Comparison of ENCODE assay signal across 25 mouse cellular contexts in the genomic region with DNA sequence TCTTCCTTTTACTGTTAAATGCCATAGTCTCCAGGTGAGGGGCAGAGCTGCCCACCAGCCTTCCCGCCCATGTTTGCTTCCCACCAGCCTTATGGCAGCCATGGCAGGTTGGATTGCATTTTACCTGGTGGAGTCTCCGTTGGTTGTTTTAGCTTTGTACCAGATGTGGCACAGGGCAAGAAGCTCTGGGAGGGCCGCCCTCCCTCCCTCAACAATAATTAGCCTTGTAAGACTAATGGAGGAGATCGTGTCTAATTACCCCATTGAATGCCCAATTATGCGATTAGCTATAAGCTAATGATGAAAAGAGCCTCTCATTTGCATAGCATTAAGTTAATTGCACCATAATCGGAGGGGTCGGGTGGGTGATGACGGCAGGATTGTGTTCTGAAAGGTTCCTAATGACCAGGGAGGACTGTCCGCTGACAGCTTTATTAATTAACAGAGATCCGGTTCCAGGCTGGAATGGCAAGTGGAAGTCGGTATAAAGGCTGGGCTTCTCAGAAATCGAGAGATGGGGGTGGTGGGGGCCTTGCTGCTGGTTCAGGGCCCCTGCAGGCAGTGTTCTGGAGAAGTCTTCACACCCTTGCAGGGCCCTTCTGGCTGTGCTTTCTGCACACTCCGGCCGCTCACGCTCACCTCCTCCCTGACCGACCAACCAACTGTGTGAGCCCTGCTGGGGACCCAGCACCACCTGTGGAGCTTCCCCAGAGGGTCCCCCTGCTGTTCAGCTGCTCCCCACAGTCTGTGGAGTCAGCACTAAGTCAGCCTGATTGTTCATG. TPM values are rescaled to one million over a fixed set of nuclear protein-coding genes. Genes with fewer than 3 reads are reported as not detected.
DNase-seq lines count a peak whose midpoint lies in the region; ATAC-seq lines count a peak whose summit lies in the region.
"Had no signal": no experiment of that assay in that cellular context is flagged by ENCODE, and none has a peak within 500 bp of the region (broad histone marks: within the 10 kb centered on the region; RNA-seq: fewer than 3 reads in every experiment).

No protein-coding gene starts in this region.

- H3K4me2 ChIP-seq in neural tube, embryonic 13.5 days = no peak overlapping the region
- H3K4me2 ChIP-seq in forebrain, embryonic 15.5 days (replicated peaks) = no peak overlapping the region
- H3K4me2 ChIP-seq in hindbrain, embryonic 16.5 days (ENCODE audit: low read length) = no peak overlapping the region
- H3K4me2 ChIP-seq: embryonic facial prominence, embryonic 13.5 days; heart, embryonic 12.5 days; kidney, embryonic 15.5 days; limb, embryonic 13.5 days; liver, embryonic 12.5 days; midbrain, embryonic 11.5 days had no signal

- no peaks in the 10 kb centered on the region for H3K9me3 ChIP-seq in neural tube, embryonic 13.5 days
- no peaks in the 10 kb centered on the region for H3K9me3 ChIP-seq in forebrain, embryonic 15.5 days
- no peaks in the 10 kb centered on the region for H3K9me3 ChIP-seq in hindbrain, embryonic 16.5 days (ENCODE audit: control insufficient read depth, low read length)
- H3K9me3 ChIP-seq: embryonic facial prominence, embryonic 13.5 days; heart, embryonic 12.5 days; kidney, embryonic 15.5 days; limb, embryonic 13.5 days; liver, embryonic 12.5 days had no signal

- WGBS in neural tube, embryonic 13.5 days = 40% methylated on average over 16 of the region's 16 CpGs
- 16% methylated on average over 16 of the region's 16 CpGs for WGBS in forebrain, embryonic 15.5 days
- 44% methylated on average over 16 of the region's 16 CpGs for WGBS in hindbrain, embryonic 16.5 days

- H3K4me1 ChIP-seq in neural tube, embryonic 13.5 days (replicated peaks) = peaks cover 29% of the 10 kb centered on the region
- peaks cover 17% of the 10 kb centered on the region for H3K4me1 ChIP-seq in forebrain, embryonic 15.5 days
- no peaks in the 10 kb centered on the region; the same call in 1 of the 2 replicates for H3K4me1 ChIP-seq in hindbrain, embryonic 16.5 days (ENCODE audit: control insufficient read depth, insufficient read depth, low read depth, low read length)
- H3K4me1 ChIP-seq: kidney, embryonic 15.5 days; liver, embryonic 12.5 days had no signal

- ATAC-seq in neural tube, embryonic 13.5 days (ENCODE audit: low read depth) = peak; percentile 64
- peak; percentile 78 for ATAC-seq in forebrain, embryonic 15.5 days (replicated peaks)
- ATAC-seq in hindbrain, embryonic 16.5 days = peak; percentile 63; the same call in 1 of the 2 replicates
- ATAC-seq in megakaryocyte-erythroid progenitor cell, adult 5-6 weeks (replicated peaks; ENCODE audit: low FRiP score, low TSS enrichment, poor library complexity, severe bottlenecking) = no peak
- ATAC-seq: activated CD4-positive, CD25-positive, alpha-beta regulatory T cell, adult 4 months; liver, embryonic 12.5 days had no signal

- H3K4me3 ChIP-seq in neural tube, embryonic 13.5 days = no peak overlapping the region
- H3K4me3 ChIP-seq in forebrain, embryonic 15.5 days = no peak overlapping the region
- no peak overlapping the region for H3K4me3 ChIP-seq in hindbrain, embryonic 16.5 days (ENCODE audit: low read length)
- H3K4me3 ChIP-seq: embryonic facial prominence, embryonic 13.5 days; heart, embryonic 12.5 days; kidney, embryonic 15.5 days; limb, embryonic 13.5 days; liver, embryonic 12.5 days had no signal

- no peak overlapping the region for H3K9ac ChIP-seq in neural tube, embryonic 13.5 days
- H3K9ac ChIP-seq in forebrain, embryonic 15.5 days (replicated peaks) = no peak overlapping the region
- H3K9ac ChIP-seq in hindbrain, embryonic 16.5 days (ENCODE audit: low read depth, low read length) = no peak overlapping the region
- H3K9ac ChIP-seq: embryonic facial prominence, embryonic 13.5 days; heart, embryonic 12.5 days; kidney, embryonic 15.5 days; limb, embryonic 13.5 days; liver, embryonic 12.5 days had no signal

- H3K27me3 ChIP-seq in neural tube, embryonic 13.5 days = peaks cover 48% of the 10 kb centered on the region
- peaks cover 89% of the 10 kb centered on the region for H3K27me3 ChIP-seq in forebrain, embryonic 15.5 days
- no peaks in the 10 kb centered on the region for H3K27me3 ChIP-seq in hindbrain, embryonic 16.5 days (replicated peaks; ENCODE audit: control insufficient read depth, insufficient read depth, low read length)
- H3K27me3 ChIP-seq: heart, embryonic 12.5 days had no signal

- H3K36me3 ChIP-seq in neural tube, embryonic 13.5 days = no peaks in the 10 kb centered on the region
- H3K36me3 ChIP-seq in forebrain, embryonic 15.5 days = no peaks in the 10 kb centered on the region
- no peaks in the 10 kb centered on the region for H3K36me3 ChIP-seq in hindbrain, embryonic 16.5 days (ENCODE audit: control insufficient read depth, insufficient read depth, low read length)
- H3K36me3 ChIP-seq: embryonic facial prominence, embryonic 13.5 days; heart, embryonic 12.5 days; kidney, embryonic 15.5 days; limb, embryonic 13.5 days; liver, embryonic 12.5 days had no signal

- DNase-seq in neural tube, embryonic 10.5 days (ENCODE audit: extremely low spot score, low spot score) = no peak
- no peak for DNase-seq in layer of hippocampus, postnatal 14 days (ENCODE audit: low spot score in 2 of 2)
- DNase-seq in ovary, postnatal 36 days (ENCODE audit: low spot score) = no peak
- DNase-seq: adrenal gland, adult 8-10 months; cerebellum, adult 18-20 months; cerebellum, postnatal 14 days; gastrocnemius, postnatal 25 days; heart, adult 18-20 months; heart, postnatal 10 days; kidney, adult 11 months; kidney, postnatal 36 days; lung, adult 18-20 months; lung, postnatal 10 days; thymus, postnatal 25 days had no signal

- H3K27ac ChIP-seq in neural tube, embryonic 13.5 days (replicated peaks) = no peak overlapping the region
- no peak overlapping the region for H3K27ac ChIP-seq in forebrain, embryonic 15.5 days (replicated peaks)
- no peak overlapping the region for H3K27ac ChIP-seq in hindbrain, embryonic 16.5 days (ENCODE audit: low read depth, low read length)
- H3K27ac ChIP-seq: embryonic facial prominence, embryonic 13.5 days; kidney, embryonic 15.5 days; limb, embryonic 13.5 days; liver, embryonic 12.5 days had no signal

RNA-seq across cellular contexts. Expression of a gene that starts 60.0 kb away (rescaled TPM):
- polyA plus RNA-seq in neural tube, embryonic 13.5 days (2015; fragmentation: Nextera tagmentation; extraction: Ambion mirVana) = 16.9 and 17.6 TPM in 2 replicates
- 21.8 and 23.1 TPM in 2 replicates for polyA plus RNA-seq in forebrain, embryonic 15.5 days (2015; fragmentation: Nextera tagmentation; extraction: Ambion mirVana)
- polyA plus RNA-seq in hindbrain, embryonic 16.5 days (2015; fragmentation: Nextera tagmentation; extraction: Ambion mirVana) = 14.4 and 19.4 TPM in 2 replicates
- 10 to 100 TPM; 35.5 to 41.1 TPM for total RNA-seq in layer of hippocampus, postnatal 14 days (2021)
- total RNA-seq in megakaryocyte-erythroid progenitor cell, adult 5-6 weeks (2014; fragmentation: Nextera tagmentation) = 17.8 and 21.7 TPM in 2 replicates
- 24.7 TPM in 2 replicates for total RNA-seq in megakaryocyte-erythroid progenitor cell, adult 5-6 weeks (2017)
